Mouse (Mus musculus) 416B (cell line): ENCODE measurements around the gene Myoz1.
A peak's percentile ranks its signal among the peaks of the same experiment; 100 is the strongest.
"Not testable (repeated sequence)": the region's sequence is repeated elsewhere in the genome, so short reads cannot be mapped to it uniquely, and the experiment has no call there.

Source experiments
- DNase-seq: peaks from one replicate; pipeline ENCODE4 v3.0.0; 2011; ENCODE audit warnings: low read depth

Gene Myoz1

DNA sequence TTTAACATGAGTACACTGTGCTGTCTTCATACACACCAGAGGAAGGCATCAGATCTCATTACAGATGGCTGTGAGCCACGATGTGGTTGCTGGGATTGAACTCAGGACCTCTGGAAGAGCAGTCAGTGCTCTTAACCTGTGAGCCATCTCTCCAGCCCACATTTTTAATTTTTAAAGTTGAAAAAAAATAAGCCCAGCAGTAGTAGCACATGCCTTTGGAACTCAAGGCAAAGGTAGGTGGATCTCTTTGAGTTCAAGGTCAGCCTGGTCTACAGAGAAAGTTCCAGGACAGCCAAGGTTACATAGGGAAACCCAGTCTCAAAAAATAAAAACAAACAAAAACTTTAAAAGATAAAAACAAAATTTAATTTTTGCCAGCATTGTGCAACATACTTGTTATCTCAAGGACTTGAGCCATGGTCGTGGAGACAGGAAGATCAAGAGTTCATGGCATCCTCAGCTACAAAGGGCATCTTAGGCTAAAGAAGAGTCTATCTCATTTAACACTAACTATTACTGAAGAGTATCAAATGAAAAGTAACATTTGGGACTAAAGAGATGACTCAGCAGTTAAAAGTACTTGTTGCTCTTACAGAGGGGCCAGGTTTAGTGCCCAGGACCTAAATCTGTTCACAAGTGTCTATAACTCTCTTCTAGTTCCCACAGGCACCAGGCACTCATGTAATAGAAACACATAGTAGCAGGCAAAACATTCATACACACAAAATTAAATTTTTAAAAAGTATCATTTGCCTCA, 18.3 kb downstream of the Myoz1 start:
- peak; percentile 36 for DNase-seq

DNA sequence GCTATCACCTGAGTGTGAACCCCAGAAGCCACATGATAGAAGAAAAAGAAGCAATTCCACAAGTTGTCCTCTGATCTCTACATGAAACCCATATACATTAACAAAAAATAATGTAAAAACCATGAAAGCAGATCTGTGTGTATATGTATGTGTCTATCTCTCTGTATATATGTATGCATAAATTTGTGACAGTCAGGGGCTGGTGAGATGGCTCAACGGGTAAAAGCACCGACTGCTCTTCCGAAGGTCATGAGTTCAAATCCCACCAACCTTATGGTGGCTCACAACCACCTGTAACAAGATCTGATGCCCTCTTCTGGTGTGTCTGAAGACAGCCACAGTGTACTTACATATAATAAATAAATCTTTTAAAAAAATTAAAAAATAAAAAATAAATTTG, 19.4 kb downstream of the Myoz1 start:
- DNase-seq = not testable (repeated sequence)

DNA sequence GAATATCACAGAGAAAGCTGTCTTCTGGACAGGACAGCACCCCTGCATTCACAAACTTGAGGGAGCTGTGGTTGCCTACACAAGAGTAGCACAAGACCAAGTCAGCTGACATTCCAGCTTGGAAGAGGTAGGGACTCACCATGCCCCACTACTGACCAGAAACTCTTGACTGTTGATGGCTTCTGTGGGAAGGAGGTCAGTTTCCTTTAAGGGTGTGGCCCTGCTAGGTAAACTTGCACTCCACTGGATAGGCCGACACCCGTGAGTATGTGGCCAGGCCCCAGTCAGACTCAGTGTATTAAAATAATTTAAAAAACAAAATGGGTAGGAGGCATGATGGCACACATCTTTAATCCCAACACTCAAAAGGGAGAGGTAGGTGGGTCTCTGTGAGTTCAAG, 20.8 kb downstream of the Myoz1 start:
- peak; percentile 31 for DNase-seq

DNA sequence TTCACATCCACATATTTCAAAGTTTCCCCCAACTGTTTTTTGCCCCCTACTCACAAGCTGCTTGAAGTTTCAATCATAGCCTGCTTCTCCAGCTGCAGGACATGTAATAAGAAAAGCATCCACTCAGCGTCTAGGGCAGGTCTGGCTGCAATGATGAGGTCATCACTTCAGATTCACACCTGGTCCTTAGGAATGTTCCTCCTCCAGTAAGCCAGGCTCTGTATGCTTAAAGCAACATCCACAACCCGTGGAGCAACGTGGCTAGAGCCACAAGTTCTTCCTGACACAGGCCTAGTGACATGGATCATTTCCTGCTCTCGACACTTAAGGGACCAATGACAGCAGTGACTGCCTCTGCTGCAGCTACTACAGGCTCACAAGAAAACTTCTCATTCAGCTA, 25.1 kb downstream of the Myoz1 start:
- peak; percentile 47 for DNase-seq

DNA sequence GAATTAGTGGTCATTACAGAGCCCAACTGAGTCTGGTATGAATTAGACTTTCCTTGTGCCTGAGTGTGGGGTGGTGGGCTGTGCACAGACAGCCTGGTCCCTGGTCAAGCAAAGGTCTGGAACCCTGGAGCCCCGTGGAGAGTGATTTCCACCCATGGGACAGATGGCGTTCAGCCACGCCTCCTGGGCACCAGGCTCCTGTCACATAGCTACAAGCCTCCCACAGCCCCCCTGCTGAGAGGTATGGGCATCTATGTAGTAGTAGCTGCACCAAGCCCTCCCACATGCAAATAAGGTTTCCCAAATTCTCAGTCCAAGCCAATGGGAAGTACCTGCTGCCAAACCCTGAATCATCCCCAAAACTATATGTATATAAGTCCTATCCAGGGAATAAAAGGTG, 29.4 kb downstream of the Myoz1 start:
- DNase-seq = no peak

DNA sequence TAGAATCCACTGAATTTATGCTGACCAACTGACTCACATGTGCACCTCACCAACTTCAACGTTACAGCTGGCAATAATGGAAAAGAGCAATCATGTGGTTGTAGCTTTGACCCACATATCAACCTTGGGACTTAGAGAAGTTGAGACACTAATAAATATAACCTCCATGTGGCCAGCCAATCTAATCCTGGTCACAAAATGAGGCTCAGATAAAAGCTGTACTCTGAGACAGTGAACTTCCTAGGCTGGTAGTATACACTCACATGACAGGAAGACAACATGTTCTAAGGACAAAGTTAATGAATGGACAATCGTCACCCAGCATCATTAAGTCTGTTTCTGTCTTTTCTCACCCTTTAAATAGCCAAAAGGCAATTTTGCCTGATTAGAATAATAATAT, 29.9 kb downstream of the Myoz1 start:
- DNase-seq = no peak

DNA sequence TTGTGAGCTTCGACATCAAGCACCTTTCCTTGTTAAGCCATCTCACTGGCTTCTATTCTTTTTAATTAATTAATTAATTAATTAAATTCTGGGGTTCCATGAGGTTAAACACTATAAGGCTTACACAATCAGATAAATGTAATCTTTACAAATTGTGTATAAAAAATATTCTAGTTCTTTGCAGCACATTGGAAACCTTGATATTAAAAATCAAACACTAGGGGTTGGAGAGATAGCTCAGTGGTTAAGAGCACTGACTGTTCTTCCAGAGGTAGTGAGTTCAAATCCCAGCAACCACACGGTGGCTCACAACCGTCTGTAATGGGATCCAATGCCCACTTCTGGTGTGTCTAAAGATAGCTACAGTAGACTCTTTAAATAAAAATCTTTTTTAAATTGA, 33.4 kb downstream of the Myoz1 start:
- no peak for DNase-seq

DNA sequence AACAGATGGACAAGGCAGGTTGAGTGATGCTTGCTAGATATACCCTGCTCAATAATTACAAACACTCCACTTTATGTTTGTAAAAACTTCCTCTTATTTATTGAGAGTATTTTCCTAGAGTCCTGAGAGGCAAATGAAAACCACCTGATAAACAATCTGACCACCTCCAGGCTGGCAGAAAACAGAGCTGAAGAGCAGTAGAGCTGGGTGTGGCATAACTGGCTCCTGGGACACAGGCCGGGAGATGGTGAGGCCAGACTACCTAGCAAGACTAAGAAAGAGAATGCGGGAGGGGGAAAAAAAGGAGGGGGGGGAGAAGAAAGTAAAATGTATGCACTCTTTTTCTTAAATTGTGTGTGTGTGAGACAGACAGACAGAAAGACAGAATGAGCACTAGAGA, 33.9 kb downstream of the Myoz1 start:
- DNase-seq = no peak

DNA sequence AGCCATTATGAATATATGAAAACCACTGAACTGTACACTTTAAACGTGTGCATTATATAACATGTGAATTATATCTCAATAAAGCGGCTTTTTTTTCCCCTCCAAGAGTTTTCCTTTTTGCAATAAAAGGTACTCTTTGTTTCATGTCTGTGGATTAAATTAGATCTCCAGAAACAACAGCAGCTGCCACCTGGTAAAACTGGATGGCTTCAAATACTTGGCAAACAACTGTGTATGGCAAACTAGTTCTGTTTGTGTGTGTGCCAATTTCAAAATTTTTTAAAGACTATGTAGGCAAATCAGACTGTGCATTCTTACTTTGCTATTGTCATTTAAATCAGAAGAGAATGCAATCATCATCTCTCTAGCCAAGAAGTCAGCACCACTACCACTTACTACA, 34.4 kb downstream of the Myoz1 start:
- DNase-seq = no peak

DNA sequence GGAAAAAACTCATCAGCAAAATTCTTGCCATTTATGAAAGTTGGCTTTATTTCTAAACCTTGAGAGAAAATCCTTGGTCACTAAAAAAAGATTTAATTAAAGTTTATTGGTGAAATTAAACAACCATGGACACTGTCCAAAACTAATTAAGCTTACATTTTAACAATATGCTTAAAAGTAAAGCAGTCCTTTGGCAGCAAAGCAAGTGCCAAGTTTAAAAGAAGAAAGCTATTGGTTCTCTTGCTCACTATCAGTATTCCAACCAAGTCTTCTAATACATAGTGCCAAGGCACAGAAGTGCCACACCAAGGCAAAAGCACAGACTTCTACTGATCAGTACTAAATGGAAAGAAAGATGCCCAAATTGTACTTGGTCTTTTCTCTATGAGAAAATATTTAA, 37.2 kb downstream of the Myoz1 start:
- no peak for DNase-seq

DNA sequence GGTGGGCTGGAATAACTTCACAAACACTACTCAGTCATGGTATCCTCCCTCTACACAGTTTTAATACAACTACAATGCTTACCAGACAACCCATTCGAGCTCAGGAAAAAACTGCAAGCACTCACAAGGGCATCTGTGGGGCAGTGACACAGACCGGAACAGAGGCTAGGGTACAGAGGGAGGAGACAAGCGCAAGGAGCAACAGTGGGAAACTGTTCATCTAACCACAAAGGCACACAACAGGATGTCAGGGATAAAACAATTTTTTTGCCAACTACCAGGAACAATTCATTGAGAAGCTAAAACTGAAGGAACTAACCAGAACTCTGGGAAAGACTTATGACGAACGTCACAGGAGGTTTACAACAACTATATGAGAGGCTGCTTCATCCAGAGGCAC, 38.1 kb downstream of the Myoz1 start:
- peak; percentile 85 for DNase-seq

DNA sequence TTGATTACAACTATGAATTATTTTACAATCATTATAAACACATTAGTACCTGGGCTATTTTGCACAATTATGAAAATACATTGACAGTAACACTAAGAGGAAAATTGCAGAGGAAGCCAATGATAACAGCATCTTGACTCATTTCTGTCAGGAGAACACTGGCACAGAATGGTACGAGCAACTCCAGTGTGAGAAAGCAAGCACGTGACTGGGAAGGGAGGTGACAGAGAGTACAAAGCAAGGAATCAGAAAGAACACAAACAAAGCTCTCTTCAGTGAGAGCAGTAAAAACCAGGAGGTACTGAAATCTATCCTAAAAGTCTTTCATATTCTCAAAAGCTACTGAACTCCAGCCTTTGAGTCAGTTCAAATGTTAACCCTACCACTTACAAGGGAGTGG, 39.9 kb downstream of the Myoz1 start:
- DNase-seq = peak; percentile 53

DNA sequence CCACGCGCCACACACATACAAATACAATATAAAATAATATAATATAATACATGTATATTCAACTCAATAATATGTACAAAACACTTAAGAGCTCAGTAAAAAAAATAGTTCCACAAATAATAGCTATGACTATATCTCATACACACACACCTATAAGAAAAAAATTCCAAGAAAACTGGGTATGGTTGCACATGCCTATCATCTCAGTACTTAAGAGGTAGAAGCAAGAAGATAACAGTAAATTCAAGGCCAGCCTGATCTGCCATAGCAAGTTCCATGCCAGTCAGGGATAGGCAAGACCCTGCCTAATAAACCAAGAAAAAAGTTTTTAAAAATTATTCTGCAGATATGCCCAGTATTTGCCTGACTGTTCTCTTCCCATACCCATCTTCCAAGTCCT, 41.3 kb downstream of the Myoz1 start:
- DNase-seq = no peak

DNA sequence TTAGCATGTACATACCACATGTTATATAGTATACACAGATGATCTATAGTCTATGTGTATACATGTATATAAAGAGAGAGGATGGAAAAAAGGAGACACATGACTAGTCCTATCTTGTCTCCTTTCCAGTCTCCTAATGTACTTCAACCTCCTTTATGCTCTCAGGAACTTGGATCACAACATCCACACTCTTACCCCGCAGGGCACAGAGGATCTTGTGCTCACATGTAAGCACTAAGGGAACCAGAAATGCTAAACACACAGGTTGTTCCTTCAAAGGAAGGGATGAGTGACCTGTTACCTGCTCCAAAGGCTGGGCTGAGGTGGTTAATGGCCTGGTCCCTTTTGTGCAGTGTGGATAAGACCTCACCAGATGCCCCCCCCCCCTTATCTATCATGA, 43.5 kb downstream of the Myoz1 start:
- DNase-seq = no peak

DNA sequence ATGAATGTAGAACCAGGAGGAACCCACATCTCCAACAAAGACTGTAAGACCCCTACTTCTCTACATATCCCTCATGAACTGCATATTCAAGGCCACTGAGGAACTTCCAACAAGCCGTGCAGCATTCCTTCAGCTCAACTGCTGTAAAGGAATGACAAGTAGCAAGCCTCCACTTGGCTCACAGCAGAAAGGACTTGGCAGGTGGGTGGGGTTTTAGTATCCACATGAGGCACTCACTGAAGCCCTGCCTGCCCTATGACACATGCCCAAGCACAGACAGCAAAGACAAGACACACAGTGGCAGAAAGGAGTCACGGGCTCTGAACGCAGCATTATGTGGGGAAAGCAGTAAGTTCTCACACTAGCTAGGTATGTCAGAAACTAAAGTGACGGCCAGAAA, 46.2 kb downstream of the Myoz1 start:
- no peak for DNase-seq

DNA sequence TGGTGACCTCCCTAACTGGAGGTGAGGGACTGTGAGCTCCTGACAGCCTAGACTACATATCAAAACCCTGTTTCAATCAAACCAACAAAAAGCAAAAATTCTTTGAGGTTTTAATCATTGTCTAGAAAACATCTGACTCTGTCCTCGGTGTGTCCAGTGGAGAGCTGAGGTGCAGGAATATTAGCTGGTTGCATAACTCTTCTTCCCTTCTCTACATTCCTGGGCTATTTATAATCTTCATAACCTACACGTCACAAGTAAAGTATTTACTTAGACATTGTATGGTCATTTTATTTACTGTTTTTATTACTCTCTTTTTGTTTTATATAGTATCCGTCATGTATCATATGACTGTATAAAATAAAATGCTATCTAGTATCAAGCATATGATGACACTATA, 46.8 kb downstream of the Myoz1 start:
- DNase-seq = no peak

DNA sequence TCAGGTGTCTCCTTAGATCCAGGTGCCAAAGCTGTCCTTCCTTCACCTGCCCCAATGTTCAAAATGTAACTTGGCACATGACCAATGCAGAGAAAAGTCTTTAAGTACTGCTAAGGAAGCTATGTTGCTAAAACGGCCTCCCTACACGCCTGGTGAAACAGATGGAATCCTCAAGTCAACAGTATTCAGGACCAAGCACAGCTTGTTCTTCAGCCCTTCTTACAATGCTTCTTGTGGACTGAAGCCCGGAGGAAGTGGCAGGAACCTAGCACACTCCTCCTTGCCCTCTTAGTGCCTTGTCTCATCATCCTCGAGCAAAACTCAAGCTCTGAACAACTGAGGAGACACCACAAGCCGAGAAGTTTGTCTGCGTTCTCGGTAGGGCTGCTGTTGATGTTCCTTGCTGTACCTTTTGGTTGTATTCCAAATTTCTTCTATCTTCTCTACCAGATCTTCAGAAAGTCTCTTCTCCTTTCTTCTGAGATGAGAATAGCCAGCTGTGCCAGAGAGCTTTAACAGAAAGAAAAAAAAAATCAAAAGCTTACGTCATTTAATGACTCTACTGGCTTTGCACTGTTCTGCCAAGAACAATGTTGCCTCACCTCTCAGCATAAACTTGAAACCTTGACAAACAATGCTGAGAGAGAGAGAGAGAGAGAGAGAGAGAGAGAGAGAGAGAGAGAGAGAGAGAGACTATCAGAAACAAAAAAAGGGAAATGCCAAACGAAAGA, 48.8 kb downstream of the Myoz1 start:
- DNase-seq = peak; percentile 44

DNA sequence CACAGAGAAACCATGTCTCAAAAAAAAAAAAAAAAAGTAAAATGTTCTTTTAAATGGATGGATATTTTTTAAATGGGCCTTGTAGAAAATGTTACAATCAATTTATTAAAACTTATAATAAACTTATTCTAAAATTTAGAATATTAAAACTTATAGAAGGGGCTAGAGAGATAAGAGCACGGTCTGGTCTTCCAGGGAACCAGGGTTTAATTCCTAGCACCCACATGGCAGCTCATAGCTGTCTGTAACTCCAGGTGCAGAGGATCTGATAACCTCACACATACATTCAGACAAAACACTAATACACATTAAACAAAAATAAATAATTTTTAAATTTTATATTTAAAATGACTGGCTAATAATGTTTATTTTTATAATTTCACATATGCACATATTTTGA, 55.1 kb downstream of the Myoz1 start:
- no peak for DNase-seq

DNA sequence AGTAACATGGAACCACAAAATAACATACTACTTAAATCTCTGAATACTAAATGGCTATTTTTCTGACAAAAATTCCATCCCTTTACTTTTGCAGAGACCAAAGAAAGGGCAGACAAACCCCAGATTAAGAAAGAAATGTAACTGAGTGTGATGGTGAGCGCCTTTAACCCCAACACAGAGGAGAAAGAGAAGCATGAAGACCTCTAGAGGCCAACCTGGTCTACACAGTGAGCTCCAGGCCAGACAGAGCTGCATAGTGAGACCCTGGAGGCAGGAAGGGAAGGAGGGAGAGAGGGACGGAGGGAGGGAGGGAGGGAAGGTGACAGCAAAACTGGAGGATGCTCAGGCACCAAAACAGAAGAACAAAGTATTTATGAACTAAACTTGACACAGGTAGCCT, 56.1 kb downstream of the Myoz1 start:
- no peak for DNase-seq

DNA sequence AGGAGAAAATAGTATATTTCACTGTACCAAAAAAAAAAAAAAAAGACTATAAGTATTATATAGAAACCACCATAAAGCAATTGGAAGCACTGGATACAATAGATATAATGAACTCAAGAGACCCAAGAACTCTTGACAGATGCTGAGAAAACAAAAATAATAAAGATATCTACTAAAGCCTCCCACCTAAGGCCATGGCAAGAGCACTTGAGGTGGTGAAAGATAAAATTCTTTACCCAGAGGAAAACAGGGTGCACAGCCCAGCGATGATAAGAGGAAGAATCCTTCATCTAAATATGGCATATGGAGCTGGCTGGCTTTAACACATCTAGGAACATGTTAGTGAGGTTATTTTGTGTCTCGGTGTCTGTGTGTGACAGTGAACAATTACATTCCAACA, 56.8 kb downstream of the Myoz1 start:
- DNase-seq = no peak
